Mouse (Mus musculus): ENCODE results near the gene B3gnt2. TPM values are rescaled to one million over a fixed set of nuclear protein-coding genes. Genes with fewer than 3 reads are reported as not detected.

The B3gnt2 gene
- total RNA-seq, 2 experiments from 2014 or later = 12.2 to 17.4 TPM

DNA sequence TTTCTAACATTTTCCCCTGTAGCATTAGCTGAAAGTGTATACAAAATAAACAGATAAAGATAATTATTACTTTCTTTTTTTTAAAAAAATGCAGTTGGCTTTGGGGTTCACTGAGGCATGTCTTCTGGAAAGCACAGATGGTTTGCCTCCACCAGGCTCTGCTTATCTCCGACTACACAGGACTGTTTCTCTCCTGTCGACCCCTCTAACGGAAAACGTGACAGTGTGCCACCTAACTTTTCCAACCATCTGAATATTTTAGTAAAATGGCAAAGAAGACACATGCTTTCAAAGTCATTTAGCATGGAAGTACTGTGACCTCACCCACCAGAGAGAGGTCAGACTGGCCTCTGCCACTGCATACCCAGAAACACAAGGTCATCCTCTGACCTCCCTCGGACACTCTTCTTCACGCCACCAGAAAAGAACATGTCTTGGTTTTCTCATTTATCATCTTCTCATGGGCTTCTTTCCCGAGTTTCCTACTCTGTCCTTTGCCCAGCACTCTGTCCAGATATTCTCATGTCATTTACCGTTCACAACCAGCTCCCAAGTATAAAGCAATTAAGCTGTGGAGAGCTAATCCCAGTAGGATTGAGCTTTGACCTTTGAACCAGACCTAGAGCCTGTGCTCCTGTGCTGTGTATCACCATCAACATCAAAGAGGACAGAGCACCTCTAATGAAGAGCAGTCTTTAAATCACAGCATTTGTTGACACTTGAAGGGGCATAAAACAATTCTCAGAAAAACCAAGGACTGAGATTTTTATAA lies 13.6 kb downstream of the B3gnt2 start:
- no peak for DNase-seq

DNA sequence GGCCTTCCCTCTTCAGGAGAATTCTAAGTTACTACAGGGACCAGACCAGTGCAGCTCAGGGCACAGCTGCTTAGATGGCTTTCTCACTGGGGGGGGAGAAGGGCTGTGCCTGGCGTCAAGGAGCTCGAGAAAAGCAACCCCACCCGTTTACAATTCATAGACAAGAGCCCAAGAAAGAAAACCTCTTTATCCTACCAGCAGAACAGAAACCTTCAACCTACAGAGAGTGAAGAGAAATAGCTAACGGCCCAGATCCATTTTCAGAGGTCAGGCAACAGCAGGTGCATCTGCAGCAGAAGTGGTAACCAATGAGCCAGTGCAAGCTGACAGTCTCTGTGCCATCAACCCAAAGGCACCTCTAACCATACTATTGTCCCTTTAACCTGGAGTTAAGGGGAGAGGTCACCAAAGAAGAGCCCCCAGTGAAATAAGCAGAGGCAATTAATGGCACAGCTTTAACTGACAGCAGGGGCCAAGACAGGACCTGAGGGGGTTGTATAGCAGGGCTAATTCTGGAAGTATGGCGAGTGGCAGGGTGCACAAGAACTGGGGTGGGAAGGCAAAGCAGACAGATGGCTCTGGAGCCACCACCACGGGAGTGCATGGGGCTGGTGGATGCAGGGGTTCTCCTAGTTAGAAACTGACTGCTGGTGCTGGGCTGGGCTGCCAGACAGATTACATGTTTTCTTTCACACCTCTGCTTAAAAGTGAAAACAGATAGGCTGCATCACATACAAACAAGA lies 14.5 kb downstream of the B3gnt2 start:
- DNase-seq = no peak

DNA sequence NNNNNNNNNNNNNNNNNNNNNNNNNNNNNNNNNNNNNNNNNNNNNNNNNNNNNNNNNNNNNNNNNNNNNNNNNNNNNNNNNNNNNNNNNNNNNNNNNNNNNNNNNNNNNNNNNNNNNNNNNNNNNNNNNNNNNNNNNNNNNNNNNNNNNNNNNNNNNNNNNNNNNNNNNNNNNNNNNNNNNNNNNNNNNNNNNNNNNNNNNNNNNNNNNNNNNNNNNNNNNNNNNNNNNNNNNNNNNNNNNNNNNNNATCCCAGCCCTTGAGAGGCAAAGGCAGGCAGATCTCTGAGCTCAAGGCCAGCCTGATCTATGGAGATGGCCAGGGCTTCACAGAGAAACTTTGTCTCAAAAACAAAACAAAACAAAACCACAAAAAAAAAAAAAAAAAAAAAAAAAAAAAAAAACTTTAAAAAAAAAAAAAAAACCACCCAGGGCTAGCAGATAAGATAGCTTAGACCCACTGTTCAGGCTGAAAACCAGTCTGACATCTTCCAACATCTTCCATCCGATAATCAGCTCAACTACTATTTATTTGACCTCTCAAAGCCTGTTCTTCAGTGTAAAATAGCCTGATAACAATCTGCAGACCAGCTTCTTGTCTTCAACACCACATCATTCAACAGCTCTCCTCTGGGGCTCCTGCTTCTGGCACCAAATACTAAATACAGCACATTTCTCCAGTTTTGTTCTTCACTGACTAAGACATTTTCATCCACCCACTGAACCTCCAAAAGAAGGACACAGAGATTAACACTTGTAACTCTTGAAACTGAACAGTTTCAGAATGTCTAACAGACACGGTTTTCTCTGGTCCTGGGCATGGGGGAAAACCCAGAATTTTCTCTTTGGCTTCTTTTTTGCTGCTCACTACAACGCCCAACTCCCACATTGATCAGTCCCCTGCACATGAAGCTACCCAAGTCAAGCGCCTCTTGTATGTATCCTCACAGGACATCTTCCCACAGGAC lies 15.7 kb downstream of the B3gnt2 start:
- DNase-seq = no peak

DNA sequence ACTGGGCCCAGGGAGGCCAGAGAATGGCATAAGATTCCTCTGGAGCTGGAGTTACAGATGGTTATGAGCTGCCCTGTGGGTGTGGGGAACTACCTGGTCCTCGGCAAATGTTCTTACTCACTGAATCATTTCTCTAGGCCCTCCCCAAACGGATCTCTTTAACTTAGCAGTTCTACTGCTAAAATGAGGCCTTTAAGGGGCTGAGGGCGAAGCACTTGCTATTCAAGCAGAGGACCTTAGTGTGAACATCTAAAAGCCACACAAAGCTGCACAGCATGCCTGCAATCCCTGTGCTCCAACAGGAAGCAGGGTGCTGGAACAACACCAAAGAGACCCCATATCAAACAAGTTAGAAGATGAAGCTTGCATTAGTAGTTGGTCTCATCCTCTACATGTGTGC lies 21.3 kb downstream of the B3gnt2 start:
- no peak for DNase-seq

DNA sequence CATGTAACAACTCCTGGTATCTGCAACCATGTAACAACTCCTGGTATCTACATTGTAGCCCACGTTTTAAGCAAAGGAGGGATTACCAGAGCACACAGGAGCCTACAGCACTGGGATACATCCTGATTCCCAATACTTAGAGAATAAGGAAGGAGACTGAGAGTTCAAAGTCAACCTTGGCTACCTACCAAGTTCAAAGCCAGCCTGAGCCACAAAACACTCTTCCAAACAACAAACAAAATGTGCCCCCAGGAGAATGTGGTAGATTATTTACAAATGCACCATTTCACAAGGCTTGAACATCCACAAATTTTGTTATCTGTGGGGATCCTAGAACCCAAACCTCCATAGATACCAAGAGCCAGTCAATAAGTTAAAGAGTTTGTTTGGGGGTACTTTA lies 22.4 kb downstream of the B3gnt2 start:
- DNase-seq = no peak

DNA sequence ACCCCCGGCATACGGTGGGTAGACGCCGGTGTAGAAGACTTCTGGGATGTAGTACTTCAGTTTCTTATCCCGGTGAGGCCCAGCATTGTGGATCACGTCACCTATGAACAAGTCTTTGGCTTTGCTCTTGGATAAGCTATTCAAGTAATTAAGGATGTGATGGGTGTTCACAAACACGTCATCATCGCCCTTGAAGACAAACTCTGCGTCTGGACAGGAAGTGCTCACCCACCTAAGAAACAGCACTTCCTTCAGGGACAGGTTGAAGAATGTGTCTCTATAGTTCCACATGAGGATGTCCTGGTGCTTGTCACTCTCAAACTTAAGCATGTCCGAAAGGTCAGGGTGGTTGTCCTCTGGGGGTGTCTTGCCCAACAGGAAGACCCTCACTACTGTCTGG lies 24.5 kb downstream of the B3gnt2 start:
- no peak for DNase-seq

DNA sequence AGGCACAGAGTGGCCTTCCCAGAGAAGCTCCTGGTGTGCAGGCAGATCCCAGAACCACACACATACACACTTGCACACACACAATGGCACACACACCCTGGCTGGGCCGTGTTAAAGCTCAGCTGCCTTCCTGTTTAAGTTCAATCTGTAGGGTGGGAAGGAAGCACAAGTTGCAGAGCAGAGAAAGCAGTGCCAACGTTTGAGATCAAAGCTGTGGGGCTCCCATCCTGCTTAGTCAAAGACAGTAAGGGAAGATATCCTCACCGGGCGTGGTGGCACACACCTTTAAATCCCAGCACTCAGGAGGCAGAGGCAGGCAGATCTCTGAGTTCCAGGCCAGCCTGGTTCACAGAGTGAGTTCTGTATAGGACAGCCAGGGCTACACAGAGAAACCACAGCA lies 28.2 kb downstream of the B3gnt2 start:
- no peak for DNase-seq

DNA sequence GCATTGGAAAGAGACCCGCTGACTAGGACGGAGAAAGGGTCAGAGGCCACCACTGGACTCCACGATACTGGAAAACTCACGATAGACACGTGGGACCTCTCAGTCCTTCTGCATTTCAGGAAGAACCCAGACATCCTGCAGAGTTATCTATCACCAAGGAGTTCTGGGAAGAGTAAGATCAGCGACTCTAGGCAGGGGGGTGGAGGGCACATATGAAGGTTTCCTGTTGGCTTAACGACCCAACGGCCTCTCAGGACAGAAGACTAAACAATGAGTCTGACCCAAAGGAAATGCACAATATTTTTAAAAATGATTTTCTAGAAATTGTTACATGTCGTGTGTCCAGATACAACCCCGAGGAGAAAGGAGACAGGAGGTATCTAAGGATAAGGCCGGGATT lies 28.8 kb downstream of the B3gnt2 start:
- DNase-seq = no peak

DNA sequence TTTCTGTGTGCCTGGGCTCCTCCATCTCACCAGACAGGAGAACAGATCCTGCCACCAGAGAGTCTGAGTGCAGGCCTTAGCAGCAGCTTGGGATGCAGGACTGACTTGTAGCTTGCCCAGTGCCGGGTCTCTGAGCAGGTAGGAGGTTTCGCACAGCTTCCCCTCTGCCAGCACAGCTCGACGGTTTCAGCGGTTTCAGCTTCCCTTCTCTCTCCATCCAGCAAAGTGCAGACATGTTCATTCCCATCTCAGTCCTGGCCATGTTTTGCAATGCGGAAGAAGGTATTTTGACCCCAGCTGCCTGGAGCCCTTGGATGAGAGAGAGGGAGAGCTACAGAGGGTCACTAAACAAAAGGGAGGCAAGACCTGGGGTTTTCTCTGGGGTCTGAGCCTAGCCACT lies 30.1 kb downstream of the B3gnt2 start:
- no peak for DNase-seq

DNA sequence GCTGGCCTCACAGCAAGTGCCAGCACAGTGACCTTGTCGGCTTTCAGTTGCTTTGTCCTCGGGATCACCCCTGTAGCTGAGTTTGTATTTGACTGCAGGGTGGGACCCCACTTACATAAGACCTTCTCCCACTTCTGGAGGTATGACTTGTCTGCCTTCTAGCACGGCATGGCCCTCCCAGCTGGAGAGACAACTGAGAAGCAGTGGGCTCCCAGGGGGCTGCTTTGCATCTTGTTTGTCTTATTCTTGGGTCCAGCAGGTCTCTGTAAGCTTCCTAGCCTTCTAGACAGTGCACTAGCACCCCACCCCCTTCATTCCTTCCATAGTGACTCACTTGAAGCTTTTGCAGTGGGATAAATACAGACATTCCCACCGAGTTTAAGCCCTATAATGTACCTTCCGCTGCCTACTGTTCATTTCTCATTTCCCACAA lies 30.6 kb downstream of the B3gnt2 start:
- no peak for DNase-seq

DNA sequence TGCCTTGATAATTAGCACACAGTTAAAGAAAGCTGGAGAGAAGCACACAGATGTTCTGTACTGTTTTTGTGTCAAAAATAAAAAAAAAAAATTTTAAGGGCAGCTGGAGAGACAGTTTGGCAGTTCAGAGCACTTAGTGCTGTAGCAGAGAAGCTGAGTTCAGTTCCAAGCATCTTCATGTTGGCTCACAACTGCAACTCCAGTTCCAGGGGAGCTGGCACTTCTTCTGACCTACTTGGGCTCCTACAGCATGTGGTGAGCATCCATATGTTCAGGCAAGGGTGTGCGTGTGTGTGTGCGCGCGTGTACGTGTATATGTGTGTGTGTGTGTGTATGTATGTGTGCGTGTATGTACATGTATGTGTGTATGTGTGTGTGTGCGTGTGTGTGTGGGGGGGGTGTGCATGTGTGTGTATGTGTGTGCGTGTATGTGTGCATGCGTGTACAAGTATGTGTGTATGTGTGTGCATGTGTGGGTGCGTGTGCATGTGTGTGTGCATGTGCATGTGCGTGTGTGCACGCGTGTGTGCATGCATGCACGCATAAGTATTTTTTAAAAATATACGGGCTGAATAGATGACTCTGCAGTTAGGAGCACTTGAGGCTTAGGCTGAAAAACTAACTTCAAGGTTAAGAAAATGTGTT lies 31.7 kb downstream of the B3gnt2 start:
- no peak for DNase-seq

DNA sequence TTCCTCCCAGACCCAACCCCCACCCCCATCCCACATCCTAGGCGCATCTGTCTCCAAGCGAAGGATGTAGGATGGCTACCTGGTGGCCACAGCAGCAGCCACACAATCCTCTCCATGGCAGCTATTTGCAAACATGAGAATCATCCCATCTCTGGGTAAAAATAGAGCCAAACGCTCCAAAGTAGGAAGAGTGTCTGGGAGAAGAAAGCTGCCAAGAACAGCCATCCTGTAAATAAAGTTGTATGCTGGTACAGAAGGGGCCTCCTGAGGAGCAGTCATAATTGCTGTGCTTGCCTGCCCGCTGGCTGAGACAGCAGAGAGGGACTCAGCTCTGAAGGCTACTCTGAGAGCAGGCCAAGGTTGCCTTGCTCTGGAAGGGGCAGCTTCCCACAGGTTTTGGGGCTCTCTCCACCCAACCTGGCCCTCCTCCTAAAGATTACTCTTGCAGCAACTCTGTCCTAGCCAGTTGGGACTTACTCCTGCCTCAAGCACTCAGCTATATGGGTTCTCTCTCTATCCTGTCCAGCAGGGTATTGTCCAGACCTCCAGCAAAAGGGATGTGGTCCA lies 33.2 kb downstream of the B3gnt2 start:
- no peak for DNase-seq

DNA sequence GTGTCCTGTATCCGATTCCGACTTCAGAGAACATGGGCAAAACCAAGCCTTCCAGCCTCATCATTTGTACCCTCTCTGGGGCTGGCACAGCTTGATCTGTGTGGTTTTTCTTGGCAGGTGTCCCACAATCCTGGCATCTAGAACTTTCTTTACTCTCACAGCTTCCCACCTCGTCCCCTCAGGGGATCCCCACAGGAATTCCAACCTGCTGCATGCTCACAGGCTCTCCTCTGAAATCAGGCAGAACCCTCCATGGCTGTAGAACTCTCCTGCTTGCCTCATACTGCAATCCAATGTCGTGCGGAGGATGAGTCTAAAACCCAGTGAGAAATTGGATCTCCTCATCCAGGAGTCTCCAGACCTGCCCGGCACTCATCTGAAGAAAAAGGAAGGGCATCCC lies 34.1 kb downstream of the B3gnt2 start:
- DNase-seq = no peak

DNA sequence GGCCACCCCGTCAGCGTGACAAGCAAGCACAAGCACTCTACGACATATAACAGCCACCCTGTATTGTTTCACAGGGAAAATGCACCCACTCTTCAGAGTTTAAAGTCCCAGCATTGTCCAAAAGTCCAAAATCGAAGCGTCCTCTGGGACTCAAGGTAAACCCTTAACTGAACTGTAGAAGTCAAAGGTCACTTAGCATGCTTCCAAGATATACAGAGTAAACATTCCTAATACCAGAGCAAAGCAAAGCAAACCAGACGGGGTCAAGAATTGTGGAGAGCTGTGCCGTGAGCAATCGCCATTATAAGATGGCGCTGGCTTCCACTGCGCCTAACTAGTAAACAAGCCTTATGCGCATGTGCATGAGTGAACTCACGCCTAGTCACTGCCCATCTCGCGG lies 34.7 kb downstream of the B3gnt2 start:
- no peak for DNase-seq

DNA sequence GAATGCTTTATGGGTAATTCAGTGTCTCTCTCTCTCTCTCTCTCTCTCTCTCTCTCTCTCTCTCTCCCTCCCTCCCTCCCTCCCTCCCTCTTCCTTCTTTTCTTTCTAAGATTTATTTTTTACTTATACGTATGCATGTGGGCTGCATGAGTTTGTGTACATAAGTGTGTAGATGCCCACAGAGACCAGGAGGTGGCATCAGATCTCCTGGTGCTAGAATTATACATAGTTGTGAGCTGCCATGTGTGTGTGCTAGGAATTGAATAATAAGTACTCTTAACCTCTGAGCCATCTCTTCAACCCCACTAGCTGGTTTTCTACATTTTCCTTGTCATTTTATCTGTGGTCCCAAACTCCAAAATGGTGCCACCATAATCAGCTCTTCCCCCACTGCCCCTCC lies 35.2 kb downstream of the B3gnt2 start:
- DNase-seq = no peak

DNA sequence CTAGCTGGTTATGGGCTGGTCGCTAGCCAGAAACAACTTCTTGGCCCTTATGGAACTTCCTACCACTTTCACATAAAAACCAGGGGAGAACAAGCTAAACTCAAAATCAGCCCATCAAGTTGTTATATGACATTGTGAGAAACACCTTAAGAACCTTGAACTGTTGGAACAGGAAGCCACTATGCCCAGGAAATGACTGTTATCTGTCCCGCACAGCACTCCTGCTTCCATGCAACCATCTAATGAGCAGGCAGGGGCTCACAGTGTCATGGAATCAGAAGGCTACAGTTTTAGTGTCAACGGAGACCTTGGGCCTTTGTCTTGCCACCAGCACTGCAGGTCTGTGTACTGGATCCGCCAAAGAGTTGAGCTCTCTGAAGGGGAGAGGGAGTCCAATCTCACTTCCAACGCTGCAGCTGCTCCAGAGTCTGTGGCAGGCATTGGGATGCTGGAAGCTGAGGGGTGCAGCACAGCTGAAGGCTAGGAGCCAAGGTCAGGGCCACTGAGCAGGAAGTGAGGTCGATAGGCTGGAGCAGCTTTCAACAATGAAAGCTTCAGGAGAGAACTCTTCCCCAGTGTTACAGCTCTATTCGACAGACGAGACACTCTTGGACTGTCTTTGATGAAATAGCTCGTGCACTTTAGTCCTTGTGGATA lies 36.6 kb downstream of the B3gnt2 start:
- no peak for DNase-seq

DNA sequence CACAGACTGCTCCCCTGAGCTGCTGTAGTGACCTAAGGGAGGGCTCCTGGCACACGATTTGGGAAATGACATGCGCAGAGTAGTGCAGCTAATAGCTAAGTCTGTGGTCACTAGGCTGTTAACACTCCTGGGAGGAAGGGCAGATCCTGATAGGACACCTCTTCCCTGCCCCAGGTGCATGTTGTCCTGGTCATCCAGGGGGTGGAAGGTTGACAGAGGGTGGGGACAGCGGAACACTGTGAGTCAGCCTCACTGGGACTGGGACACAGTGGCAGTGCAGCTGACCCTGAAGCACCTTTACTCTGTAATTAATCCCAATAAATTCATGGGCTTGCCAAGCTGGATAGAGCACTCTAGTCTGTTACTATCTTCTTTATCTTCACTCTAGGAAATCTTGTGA lies 39.5 kb downstream of the B3gnt2 start:
- DNase-seq = no peak

DNA sequence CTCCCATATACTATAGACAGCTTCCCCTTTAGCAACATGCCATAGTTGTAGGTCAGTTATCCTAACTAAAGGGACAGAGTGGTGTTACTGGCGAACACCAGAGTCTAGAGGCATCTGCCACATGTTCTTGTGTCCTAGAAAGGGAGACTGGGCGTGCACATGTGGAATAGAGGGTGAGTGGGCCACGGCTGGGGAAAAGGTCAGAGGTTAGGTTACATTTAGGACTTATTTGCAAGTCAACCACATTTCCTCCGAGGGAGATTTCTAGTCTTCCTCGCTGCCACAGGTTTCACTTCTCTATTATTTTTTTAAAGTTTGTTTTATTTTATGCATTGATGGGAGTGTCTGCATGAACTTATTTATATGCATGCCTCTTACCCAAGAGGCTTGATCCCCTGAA lies 42.4 kb downstream of the B3gnt2 start:
- DNase-seq = no peak

DNA sequence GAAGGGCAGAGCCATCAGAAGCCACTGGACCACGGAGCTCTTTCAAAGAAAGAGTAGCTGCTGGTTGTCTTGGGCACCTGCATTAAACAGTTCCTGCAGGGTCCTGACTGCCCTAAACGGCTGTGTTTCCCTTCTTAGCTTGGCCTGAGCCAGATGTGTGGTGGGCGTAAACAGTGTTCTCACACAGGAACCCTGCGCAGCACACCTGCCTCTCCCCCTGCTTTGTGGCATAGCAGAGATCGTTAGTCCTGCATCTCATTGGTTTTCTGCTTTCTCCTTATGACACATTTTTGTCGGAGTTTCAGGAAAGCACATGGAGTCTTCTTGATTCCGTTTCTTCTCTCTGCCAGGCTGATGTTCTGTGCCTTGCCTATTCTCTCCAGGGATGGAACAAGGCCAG lies 44.9 kb downstream of the B3gnt2 start:
- no peak for DNase-seq

DNA sequence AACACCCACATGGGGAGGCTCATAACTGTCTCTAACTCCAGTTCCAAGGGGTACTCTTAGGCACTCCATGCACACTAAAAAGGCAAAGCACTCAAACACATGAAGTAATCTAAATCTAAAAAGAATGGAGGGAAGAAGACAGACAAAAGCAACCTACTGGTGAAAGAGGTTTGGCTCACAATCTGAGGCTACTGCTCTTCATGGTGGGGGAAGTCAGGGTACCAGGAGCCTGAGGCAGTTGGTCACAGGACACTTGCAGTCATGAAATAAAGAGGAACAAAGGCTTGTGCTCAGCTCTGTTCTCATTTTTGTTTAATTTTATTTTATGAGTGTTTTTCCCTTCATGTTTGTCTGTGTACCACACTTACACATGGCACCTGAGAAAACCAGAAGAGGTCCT lies 45.6 kb downstream of the B3gnt2 start:
- no peak for DNase-seq

DNA sequence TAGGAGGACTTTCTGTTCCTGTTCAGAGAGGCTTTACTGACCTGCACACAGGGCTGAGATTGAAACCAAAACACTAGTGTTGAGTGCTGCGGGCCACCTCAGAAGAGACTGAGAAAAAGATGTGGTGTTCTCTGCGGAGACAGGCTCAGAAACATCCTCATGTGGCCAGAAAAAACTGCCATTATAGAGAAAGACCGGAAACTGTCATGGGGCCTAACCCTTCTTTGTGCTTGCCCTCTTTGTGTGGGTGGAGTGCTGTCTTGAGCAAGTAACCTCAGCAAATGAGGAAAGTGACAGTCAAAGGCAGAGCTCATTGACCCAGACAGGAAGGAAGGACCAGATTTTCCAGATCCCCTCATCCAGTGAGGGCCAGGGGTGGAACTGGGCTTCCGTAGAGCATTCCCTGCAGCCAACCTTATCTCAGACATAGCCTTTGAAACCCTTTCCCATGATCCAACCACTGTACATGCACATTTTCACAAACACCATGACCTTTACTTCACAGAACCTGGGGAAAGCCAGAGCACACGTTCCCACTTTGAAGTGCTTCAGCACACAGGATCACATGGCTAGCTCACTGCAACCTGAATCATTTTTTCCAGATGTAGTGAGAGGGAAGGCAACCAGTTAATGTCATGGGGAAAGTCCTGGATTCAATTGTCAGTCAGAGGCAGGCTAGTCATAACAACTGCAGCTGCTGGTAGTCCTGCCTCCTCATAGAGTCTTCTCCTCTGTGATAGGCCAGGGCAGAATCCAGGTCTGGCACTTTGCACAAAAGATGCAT lies 46.6 kb downstream of the B3gnt2 start:
- DNase-seq = no peak

Data from layer of hippocampus, postnatal 36 days (tissue).